Mouse (Mus musculus): ENCODE measurements around the gene 1700040F15Rik. TPM values are rescaled to one million over a fixed set of nuclear protein-coding genes. Genes with fewer than 3 reads are reported as not detected.

1700040F15Rik gene
- total RNA-seq (2023), result not detected

DNA sequence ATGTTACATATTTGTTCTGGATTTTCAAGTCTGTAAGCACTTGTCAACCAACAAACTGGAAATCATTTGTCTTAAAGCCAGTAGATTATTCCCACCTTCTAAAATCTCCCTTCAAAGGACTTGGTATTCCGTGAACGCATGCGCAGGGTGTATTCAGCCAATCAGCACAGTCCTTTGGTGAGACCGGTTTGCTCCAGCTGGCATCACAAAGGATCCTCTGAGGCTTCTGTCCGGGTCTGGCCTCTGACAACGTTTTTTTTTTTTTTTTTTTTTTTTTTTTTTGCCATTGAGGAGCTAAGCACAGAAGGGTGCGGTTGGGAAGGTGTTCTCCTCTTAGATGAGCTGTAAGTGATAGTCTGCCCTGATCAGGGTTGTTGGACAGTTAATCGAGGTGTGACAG is at the start of gene 1700040F15Rik:
Gene 1700040F15Rik, plus strand, starts transcription at position 301 of the 400 bp plus-strand sequence.

All from T-cell, adult 66 days (primary cell).